Mouse (Mus musculus): ENCODE results near the gene Cypt4. TPM values are rescaled to one million over a fixed set of nuclear protein-coding genes. Genes with fewer than 3 reads are reported as not detected.
"Not testable (repeated sequence)": the region's sequence is repeated elsewhere in the genome, so short reads cannot be mapped to it uniquely, and the experiment has no call there.

The Cypt4 gene
- not detected in 2 replicates for polyA plus RNA-seq (2014; fragmentation: Nextera tagmentation; extraction: Ambion mirVana)

DNA sequence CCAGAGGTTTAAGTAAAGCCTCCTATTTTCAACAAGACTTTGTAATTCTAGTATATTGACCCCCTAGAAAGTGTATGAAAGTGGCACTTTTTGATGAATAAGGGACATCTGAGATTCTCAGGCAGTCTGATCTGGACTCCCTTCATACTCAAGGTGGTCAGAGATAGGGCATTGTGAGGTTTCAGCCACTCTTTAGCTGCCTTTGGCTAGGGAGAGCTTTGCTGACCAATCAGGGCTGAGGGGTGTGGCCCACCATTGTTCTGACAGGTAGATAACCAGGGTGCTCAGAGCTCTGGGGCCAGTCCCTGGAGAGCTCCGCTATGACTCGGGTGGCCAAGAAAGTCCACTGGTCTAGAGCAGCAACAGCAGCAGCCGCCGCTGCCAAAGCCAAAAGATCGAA lies at the start of gene Cypt4:
Gene Cypt4 (plus strand): TSS at position 301 of the 400 bp plus-strand sequence.
- no peak within 1 kb of the TSS for H3K4me2 ChIP-seq
- no peaks in the 10 kb centered on the region for H3K9me3 ChIP-seq (ENCODE audit: low read depth, low read length)
- no peak within 1 kb of the TSS for H3K9ac ChIP-seq
- DNase-seq (no peak), ATAC-seq (ENCODE audit: insufficient read depth) (no peak)
- no peaks in the 10 kb centered on the region for H3K27me3 ChIP-seq (ENCODE audit: insufficient read depth, low read length)
- H3K27ac ChIP-seq (ENCODE audit: low read depth) = no peak within 1 kb of the TSS
- no peaks in the 10 kb centered on the region for H3K36me3 ChIP-seq (ENCODE audit: insufficient read depth)
- H3K4me3 ChIP-seq (ENCODE audit: low read depth, low read length) = no peak within 1 kb of the TSS
- 91% methylated on average over 5 of the region's 5 CpGs for WGBS
- no peak for TF ChIP-seq CTCF (IDR thresholded peaks at IDR 0.05; ENCODE audit: low read depth)
- no peaks in the 10 kb centered on the region for H3K4me1 ChIP-seq (ENCODE audit: insufficient read depth)

DNA sequence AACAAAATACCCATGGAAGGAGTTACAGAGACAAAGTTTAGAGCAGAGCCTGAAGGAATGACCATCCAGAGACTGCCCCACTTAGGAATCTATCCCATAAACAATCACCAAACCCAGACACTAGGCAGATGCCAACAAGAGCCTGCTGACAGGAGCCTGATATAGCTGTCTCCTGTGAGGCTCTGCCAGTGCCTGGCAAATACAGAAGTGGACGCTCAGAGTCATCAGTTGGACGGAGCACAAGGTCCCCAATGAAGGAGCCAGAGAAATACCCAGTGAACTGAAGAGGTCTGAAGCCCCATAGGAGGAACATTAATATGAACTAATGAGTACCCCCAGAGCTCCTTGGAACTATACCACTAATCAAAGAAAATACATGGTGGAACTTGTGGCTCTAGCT lies 12.3 kb downstream of the Cypt4 start:
- not testable (repeated sequence) for H3K4me1 ChIP-seq (ENCODE audit: insufficient read depth); H3K27ac ChIP-seq (ENCODE audit: low read depth); H3K36me3 ChIP-seq (ENCODE audit: insufficient read depth); H3K4me3 ChIP-seq (ENCODE audit: low read depth, low read length); DNase-seq; H3K4me2 ChIP-seq; ATAC-seq (ENCODE audit: insufficient read depth); H3K9ac ChIP-seq; H3K27me3 ChIP-seq (ENCODE audit: insufficient read depth, low read length); H3K9me3 ChIP-seq (ENCODE audit: low read depth, low read length)
- 79% methylated on average over 2 of the region's 2 CpGs for WGBS

Other genes starting within 250 kb of the Cypt4 start
- gene Dpy19l1, start 122.1 kb upstream of the Cypt4 start, polyA plus RNA-seq (2014; fragmentation: Nextera tagmentation; extraction: Ambion mirVana) = 28.3 and 31.7 TPM in 2 replicates
- 0.11 TPM in 1 of 2 replicates, not detected in the other for gene Dpy19l2, start 71.1 kb downstream of the Cypt4 start, polyA plus RNA-seq (2014; fragmentation: Nextera tagmentation; extraction: Ambion mirVana)
- 0.32 and 1.6 TPM in 2 replicates for gene Tbx20, start 149.1 kb downstream of the Cypt4 start, polyA plus RNA-seq (2014; fragmentation: Nextera tagmentation; extraction: Ambion mirVana)

All from lung, embryonic 14.5 days (tissue).